Mouse (Mus musculus) common myeloid progenitor, adult 5-6 weeks (primary cell): ENCODE data around the gene Ahdc1. TPM values are rescaled to one million over a fixed set of nuclear protein-coding genes. Genes with fewer than 3 reads are reported as not detected.

Experiments used
- ATAC-seq: replicated peaks from 2 replicates; pipeline ENCODE4 v1.8.0; 2016; ENCODE audit warnings: low read depth, mild to moderate bottlenecking, moderate TSS enrichment, inconsistent platforms; ENCODE audit not compliant: poor library complexity, severe bottlenecking
- total RNA-seq: library from RNA; stranded (forward); fragments of 200-1000, 187-1606 nt; gene quantifications from 2 replicates; pipeline ENCODE4 v1.2.3, GENCODE M21; 2017

The Ahdc1 gene
- total RNA-seq, 1 experiment from 2014 or later: 2.6 TPM

- no peak for ATAC-seq
Measured at GRCm38 (mm10) chr4:133035446-133035845, 24.4 kb downstream of the Ahdc1 start.

GRCm38 (mm10) chr4:133035946-133036345 lies 24.9 kb downstream of the Ahdc1 start:
- no peak for ATAC-seq

- ATAC-seq: no peak
Measured at GRCm38 (mm10) chr4:133037293-133037692, 26.2 kb downstream of the Ahdc1 start.

GRCm38 (mm10) chr4:133037798-133038197 lies 26.7 kb downstream of the Ahdc1 start:
- ATAC-seq: no peak

- no peak for ATAC-seq
Measured at GRCm38 (mm10) chr4:133038521-133039115, 27.6 kb downstream of the Ahdc1 start.

GRCm38 (mm10) chr4:133039116-133039819 lies 28.2 kb downstream of the Ahdc1 start:
- ATAC-seq: no peak; the same call in 1 of the 2 replicates

GRCm38 (mm10) chr4:133039832-133040231 lies 28.8 kb downstream of the Ahdc1 start:
- ATAC-seq: no peak

GRCm38 (mm10) chr4:133040241-133040904 lies 29.3 kb downstream of the Ahdc1 start:
- no peak for ATAC-seq

- ATAC-seq: no peak
Measured at GRCm38 (mm10) chr4:133042244-133042643, 31.2 kb downstream of the Ahdc1 start.

GRCm38 (mm10) chr4:133042651-133043635 lies 31.9 kb downstream of the Ahdc1 start:
- peak; percentile 33 for ATAC-seq

- ATAC-seq: no peak
Measured at GRCm38 (mm10) chr4:133043798-133044646, 33.0 kb downstream of the Ahdc1 start.

- ATAC-seq: no peak
Measured at GRCm38 (mm10) chr4:133044647-133045094, 33.6 kb downstream of the Ahdc1 start.

- no peak for ATAC-seq
Measured at GRCm38 (mm10) chr4:133045771-133046474, 34.9 kb downstream of the Ahdc1 start.

- no peak for ATAC-seq
Measured at GRCm38 (mm10) chr4:133046691-133047352, 35.8 kb downstream of the Ahdc1 start.

- no peak for ATAC-seq
Measured at GRCm38 (mm10) chr4:133047353-133048105, 36.5 kb downstream of the Ahdc1 start.

GRCm38 (mm10) chr4:133049071-133049920 lies 38.2 kb downstream of the Ahdc1 start:
- no peak for ATAC-seq
